25 mouse cellular contexts compared by ENCODE assay signal in the genomic region with DNA sequence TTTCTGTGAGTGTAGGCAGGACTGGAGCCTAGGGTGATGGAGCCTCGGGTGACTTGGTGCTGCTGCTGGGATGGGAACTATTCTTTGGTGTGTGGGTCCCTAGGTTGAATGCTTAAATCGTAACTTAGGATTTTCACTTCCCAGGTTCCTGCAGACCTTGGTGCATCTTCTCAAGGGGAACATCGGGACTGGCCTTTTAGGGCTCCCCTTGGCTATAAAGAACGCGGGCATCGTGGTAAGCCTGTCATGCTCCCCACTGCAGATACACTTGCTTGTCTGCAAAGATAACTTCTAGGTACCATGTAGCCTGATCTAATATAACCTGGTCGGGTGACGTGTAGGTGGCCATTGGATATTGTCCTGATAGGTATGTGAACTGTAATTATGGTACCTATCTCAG. TPM values are rescaled to one million over a fixed set of nuclear protein-coding genes. Genes with fewer than 3 reads are reported as not detected.
A peak's percentile ranks its signal among the peaks of the same experiment; 100 is the strongest.
DNase-seq lines count a peak whose midpoint lies in the region; ATAC-seq and TF ChIP-seq lines count a peak whose summit lies in the region.
"Had no signal": no experiment of that assay in that cellular context is flagged by ENCODE, and none has a peak within 500 bp of the region (broad histone marks: within the 10 kb centered on the region; RNA-seq: fewer than 3 reads in every experiment).

No protein-coding gene starts in this region.

- no peak overlapping the region for H3K4me3 ChIP-seq in forebrain, embryonic 13.5 days
- H3K4me3 ChIP-seq in forebrain, postnatal 0 days (ENCODE audit: low read depth, low read length): no peak overlapping the region
- no peak overlapping the region for H3K4me3 ChIP-seq in heart, embryonic 10.5 days
- no peak overlapping the region for H3K4me3 ChIP-seq in forebrain, embryonic 15.5 days
- H3K4me3 ChIP-seq: embryonic facial prominence, embryonic 12.5 days; embryonic facial prominence, embryonic 15.5 days; heart, embryonic 13.5 days; hindbrain, embryonic 12.5 days; hindbrain, embryonic 15.5 days had no signal

- DNase-seq in forebrain, postnatal 0 days: no peak
- peak; percentile 60 for DNase-seq in heart, embryonic 10.5 days (ENCODE audit: low spot score)
- DNase-seq in heart, postnatal 25 days (ENCODE audit: low spot score): no peak
- no peak for DNase-seq in embryo, embryonic 10.5 days (ENCODE audit: low spot score)
- DNase-seq: adrenal gland, postnatal 10 days; adrenal gland, postnatal 36 days; B cell, adult 2 months; cerebellum, adult 18-20 months; cerebellum, adult 9-10 months; cerebellum, postnatal 14 days; gastrocnemius, postnatal 10 days; gastrocnemius, postnatal 36 days; heart, postnatal 14 days; kidney, adult 2 months had no signal

- TF ChIP-seq CTCF in forebrain, postnatal 0 days (IDR thresholded peaks at IDR 0.05; ENCODE audit: low read depth): no peak

- ATAC-seq in forebrain, embryonic 13.5 days: no peak
- ATAC-seq in forebrain, postnatal 0 days: no peak
- ATAC-seq in forebrain, embryonic 15.5 days (replicated peaks): no peak
- ATAC-seq: intestine, postnatal 0 days; Patski had no signal

- H3K27me3 ChIP-seq in forebrain, embryonic 13.5 days: no peaks in the 10 kb centered on the region
- H3K27me3 ChIP-seq in forebrain, postnatal 0 days (ENCODE audit: insufficient read depth, low read length): no peaks in the 10 kb centered on the region
- H3K27me3 ChIP-seq in heart, embryonic 10.5 days (ENCODE audit: insufficient read depth, poor library complexity, severe bottlenecking): no peaks in the 10 kb centered on the region
- no peaks in the 10 kb centered on the region for H3K27me3 ChIP-seq in forebrain, embryonic 15.5 days
- H3K27me3 ChIP-seq: CH12.LX; embryonic facial prominence, embryonic 12.5 days; embryonic facial prominence, embryonic 15.5 days; heart, embryonic 13.5 days; hindbrain, embryonic 12.5 days; hindbrain, embryonic 15.5 days; Patski had no signal

- H3K9ac ChIP-seq in forebrain, embryonic 13.5 days: no peak overlapping the region
- no peak overlapping the region for H3K9ac ChIP-seq in forebrain, postnatal 0 days
- no peak overlapping the region for H3K9ac ChIP-seq in forebrain, embryonic 15.5 days (replicated peaks)
- H3K9ac ChIP-seq: embryonic facial prominence, embryonic 12.5 days; embryonic facial prominence, embryonic 15.5 days; heart, embryonic 13.5 days; hindbrain, embryonic 12.5 days; hindbrain, embryonic 15.5 days had no signal

- H3K27ac ChIP-seq in forebrain, embryonic 13.5 days: peak overlapping the region; percentile 68
- no peak overlapping the region for H3K27ac ChIP-seq in forebrain, postnatal 0 days (ENCODE audit: low read depth, low read length)
- H3K27ac ChIP-seq in heart, embryonic 10.5 days: no peak overlapping the region
- H3K27ac ChIP-seq in forebrain, embryonic 15.5 days (replicated peaks): peak overlapping the region; percentile 79
- H3K27ac ChIP-seq: embryonic facial prominence, embryonic 12.5 days; embryonic facial prominence, embryonic 15.5 days; heart, embryonic 13.5 days; hindbrain, embryonic 15.5 days had no signal

- H3K36me3 ChIP-seq in forebrain, embryonic 13.5 days (ENCODE audit: poor library complexity, severe bottlenecking): peaks cover 35% of the 10 kb centered on the region
- peaks cover 24% of the 10 kb centered on the region for H3K36me3 ChIP-seq in forebrain, postnatal 0 days (ENCODE audit: insufficient read depth)
- peaks cover 21% of the 10 kb centered on the region; the same call in 1 of the 2 replicates for H3K36me3 ChIP-seq in heart, embryonic 10.5 days
- peaks cover 35% of the 10 kb centered on the region for H3K36me3 ChIP-seq in forebrain, embryonic 15.5 days
- H3K36me3 ChIP-seq: G1E had no signal

- H3K4me1 ChIP-seq in forebrain, embryonic 13.5 days: peaks cover 23% of the 10 kb centered on the region
- H3K4me1 ChIP-seq in forebrain, postnatal 0 days (ENCODE audit: insufficient read depth): no peaks in the 10 kb centered on the region; the same call in 1 of the 2 replicates
- no peaks in the 10 kb centered on the region for H3K4me1 ChIP-seq in heart, embryonic 10.5 days
- H3K4me1 ChIP-seq in forebrain, embryonic 15.5 days: peaks cover 17% of the 10 kb centered on the region
- H3K4me1 ChIP-seq: embryonic facial prominence, embryonic 12.5 days; embryonic facial prominence, embryonic 15.5 days; heart, embryonic 13.5 days had no signal

- no peaks in the 10 kb centered on the region for H3K9me3 ChIP-seq in forebrain, embryonic 13.5 days (replicated peaks)
- H3K9me3 ChIP-seq in forebrain, postnatal 0 days (ENCODE audit: low read length): no peaks in the 10 kb centered on the region
- no peaks in the 10 kb centered on the region for H3K9me3 ChIP-seq in heart, embryonic 10.5 days
- no peaks in the 10 kb centered on the region for H3K9me3 ChIP-seq in forebrain, embryonic 15.5 days
- H3K9me3 ChIP-seq: embryonic facial prominence, embryonic 12.5 days; embryonic facial prominence, embryonic 15.5 days; G1E; heart, embryonic 13.5 days; hindbrain, embryonic 12.5 days; hindbrain, embryonic 15.5 days had no signal

- intact Hi-C loops in heart, postnatal 25 days (cut with DNase I): no loop called here

- H3K4me2 ChIP-seq in forebrain, embryonic 13.5 days: no peak overlapping the region
- no peak overlapping the region for H3K4me2 ChIP-seq in forebrain, postnatal 0 days (ENCODE audit: low read depth)
- H3K4me2 ChIP-seq in forebrain, embryonic 15.5 days (replicated peaks): no peak overlapping the region
- H3K4me2 ChIP-seq: embryonic facial prominence, embryonic 12.5 days; embryonic facial prominence, embryonic 15.5 days; heart, embryonic 13.5 days; hindbrain, embryonic 12.5 days; hindbrain, embryonic 15.5 days had no signal

- WGBS in forebrain, embryonic 13.5 days: 87% methylated on average over 8 of the region's 8 CpGs
- 85% methylated on average over 8 of the region's 8 CpGs for WGBS in forebrain, postnatal 0 days
- WGBS in heart, embryonic 10.5 days: 89% methylated on average over 8 of the region's 8 CpGs
- WGBS in forebrain, embryonic 15.5 days: 85% methylated on average over 8 of the region's 8 CpGs

RNA-seq across cellular contexts. Expression of a gene that starts 11.0 kb away (rescaled TPM):
- 21.5 and 23.5 TPM in 2 replicates for polyA plus RNA-seq in forebrain, embryonic 13.5 days (2015; fragmentation: Nextera tagmentation; extraction: Ambion mirVana)
- 40.0 and 56.9 TPM in 2 replicates for total RNA-seq in forebrain, postnatal 0 days (2014; rRNA removed)
- polyA plus RNA-seq in forebrain, postnatal 0 days (2015; fragmentation: Nextera tagmentation; extraction: Ambion mirVana): 18.6 and 28.1 TPM in 2 replicates
- polyA plus RNA-seq in heart, embryonic 10.5 days (2016; fragmentation: Nextera tagmentation; extraction: Ambion mirVana): 9.2 and 11.1 TPM in 2 replicates
- total RNA-seq in heart, postnatal 25 days (2021): 1 to 10 TPM; 7.9 to 8.1 TPM
- polyA plus RNA-seq in forebrain, embryonic 15.5 days (2015; fragmentation: Nextera tagmentation; extraction: Ambion mirVana): 28.6 and 29.8 TPM in 2 replicates
- polyA plus RNA-seq: G1E had no signal

Comparison
In these comparisons a context has a peak if more than half of its experiments do, and no peak if none do; other contexts are left out.
1. H3K27ac ChIP-seq: peak in forebrain, embryonic 13.5 days (single experiment) and forebrain, embryonic 15.5 days (single experiment); none in forebrain, postnatal 0 days (single experiment) and heart, embryonic 10.5 days (single experiment).